Mouse (Mus musculus) inflammation-experienced regulatory T-cells, adult 6 months (primary cell): ENCODE data around the gene Lrrc75b. TPM values are rescaled to one million over a fixed set of nuclear protein-coding genes. Genes with fewer than 3 reads are reported as not detected.
A peak's percentile ranks its signal among the peaks of the same experiment; 100 is the strongest.

ENCODE experiments used
- ATAC-seq: one replicate; pipeline ENCODE4 v1.8.0; 2017
- polyA plus RNA-seq, 3 experiments: library from polyadenylated mRNA; unstranded; fragments of 100-300 nt; shearing (Covaris generic); gene quantifications; one replicate each; pipeline ENCODE4 v1.2.1; 2017

Lrrc75b gene
- polyA plus RNA-seq: 1 to 10 TPM in 1 of 3 experiments, under 1 TPM in 2; 0.16 to 1.7 (median 0.47) TPM

DNA sequence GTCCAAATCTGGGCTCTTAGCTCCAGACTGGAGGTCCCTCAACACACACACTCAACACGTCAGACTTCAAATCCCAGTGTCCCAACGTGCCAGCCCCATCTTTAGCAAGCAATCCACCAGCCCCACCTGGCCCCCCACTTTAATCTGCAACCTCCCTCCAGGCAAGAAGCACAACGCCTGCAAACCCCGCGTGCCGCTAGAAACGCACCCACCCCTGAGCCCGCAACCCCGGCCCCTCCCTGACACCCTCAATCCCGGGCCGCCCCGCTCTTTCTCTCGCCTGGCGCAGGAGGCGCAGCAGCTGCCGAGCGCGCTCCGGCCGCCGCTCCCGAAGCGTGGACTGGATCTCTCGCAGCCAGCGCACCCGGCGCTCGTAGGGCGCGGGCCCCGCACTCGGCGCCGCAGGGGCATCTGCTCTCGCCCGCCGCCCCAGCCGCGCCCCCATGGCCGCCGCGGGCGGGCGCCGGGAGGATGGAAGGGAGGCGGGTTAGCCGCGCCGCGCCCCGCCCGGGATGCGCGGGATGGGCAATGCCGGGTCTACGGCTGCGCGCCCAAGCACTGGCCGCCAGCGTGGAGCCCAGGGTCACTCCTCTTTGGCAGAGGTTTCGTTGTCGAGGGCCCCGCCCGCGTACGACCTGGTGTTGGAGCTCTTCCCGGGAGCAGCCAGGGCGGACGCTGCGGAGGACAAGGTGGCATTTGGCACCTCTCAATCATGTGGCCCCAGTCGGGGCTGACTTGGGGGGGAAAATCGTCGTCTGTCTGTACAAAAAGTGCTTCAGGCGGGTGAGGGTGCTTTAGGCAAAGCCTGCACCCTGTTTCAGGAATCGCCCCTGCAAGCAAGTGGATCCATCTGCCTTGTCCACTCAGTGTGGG, at the start of gene Lrrc75b:
Gene Lrrc75b, minus strand, starts transcription at position 655 of the 873 bp plus-strand sequence.
- ATAC-seq: peak; percentile 59

DNA sequence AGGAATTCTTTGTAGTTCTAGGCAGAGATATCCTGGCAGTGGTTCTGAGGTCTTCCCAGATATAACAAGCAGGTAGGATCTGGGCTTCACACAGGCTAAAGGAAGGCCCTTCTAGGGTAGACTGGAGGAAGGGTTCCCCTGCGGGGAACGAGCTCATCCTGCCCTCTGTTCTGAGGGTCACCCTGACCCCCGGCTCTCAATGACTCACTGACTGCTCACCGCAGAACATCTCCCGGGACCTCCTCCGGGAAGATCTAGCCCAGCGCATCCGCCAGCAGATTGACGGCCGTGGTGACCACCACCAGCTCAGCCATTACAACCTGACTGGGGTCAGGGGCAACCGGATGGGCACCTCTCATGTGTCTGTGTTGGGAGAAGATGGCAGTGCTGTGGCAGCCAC, 48.8 kb upstream of the Lrrc75b start:
- no peak for ATAC-seq

DNA sequence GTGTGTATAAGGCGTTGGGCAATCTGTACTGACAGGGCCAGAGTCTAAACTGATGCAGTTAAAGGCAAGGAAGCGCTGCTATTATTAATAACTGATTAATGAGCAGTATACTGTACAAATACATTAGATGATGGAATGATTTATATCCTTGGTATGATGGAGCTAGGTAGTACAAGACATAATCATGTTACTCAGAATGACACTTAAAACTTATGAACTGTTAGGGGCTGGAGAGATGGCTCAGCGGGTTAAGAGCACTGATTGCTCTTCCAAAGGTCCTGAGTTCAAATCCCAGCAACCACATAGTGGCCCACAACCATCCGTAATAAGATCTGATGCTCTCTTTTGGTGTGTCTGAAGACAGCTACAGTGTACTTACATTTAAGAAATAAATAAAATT, 47.1 kb upstream of the Lrrc75b start:
- no peak for ATAC-seq

DNA sequence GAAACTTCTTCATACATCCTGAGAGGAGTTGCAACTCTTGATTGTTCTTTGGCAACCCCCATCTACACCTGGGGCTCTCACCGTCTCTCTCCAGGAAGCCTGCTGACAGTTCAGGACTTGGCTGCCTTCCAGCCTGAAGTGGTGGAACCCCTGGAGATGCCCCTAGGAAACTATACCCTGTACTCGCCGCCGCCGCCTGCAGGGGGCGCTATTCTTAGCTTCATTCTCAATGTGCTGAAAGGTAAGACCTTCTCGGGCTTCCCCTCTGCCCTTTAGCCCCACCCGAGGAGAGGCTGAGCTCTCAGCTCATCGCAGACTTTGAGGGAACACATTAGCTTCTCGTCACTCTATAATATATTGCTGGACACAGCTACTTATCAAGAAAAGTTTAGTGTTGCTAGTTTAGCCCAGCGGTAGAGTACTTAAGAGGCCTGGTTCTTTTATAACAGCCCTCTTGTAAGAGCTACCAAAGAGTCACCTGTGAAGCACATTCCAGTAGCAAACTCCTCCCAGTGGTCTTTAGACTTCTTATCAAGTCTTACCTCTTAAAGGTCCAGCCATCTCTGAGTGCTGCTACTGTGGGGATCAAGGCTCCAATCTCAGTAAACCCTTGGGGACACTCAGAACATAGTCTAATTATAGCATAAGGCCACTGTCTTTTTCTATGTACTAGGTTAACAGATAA, 45.2 kb upstream of the Lrrc75b start:
- ATAC-seq: no peak

DNA sequence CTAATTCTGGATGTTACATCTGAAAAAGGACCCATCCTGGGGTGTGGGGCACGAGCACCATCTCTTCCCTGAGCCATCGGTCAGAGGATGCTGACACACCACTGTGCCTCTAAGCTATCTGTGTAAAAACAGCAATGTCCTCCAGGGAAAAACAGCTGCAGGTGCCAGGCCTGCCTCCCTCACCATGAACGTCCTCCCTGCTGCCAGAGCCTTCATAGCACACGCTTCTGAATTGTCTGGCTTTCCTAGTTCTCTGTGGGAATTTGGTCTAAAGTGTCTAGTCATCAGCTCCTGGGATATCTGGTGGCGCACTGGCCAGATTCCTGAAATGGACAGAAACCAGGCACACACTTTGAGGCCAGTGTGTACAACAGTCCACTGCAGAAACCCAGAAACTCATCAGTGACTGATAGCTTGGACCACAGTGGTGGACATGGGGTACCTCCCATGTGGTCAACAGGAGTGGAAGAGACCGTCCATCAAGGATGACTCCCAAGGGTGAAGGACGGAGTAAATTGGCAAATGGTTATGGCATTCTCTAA, 40.1 kb upstream of the Lrrc75b start:
- ATAC-seq: no peak

DNA sequence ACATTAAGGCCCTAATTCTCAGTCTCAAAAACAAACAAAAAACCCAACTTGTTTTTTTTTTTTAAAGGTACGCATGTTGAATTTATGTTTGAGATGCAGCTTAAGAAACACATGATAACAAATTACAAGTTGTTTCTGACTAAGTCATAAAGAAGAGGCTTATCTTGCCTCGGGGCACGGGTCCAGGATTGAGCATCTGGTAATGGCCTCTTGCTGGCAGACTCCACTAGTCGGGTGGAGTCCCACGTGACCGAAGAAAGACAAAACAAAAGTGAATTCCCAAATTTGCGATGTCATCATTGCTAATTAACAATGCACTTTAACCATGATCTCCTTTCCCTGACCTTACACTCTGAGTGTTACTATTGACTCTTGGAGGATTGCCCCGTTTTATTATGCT, 35.9 kb upstream of the Lrrc75b start:
- no peak for ATAC-seq

DNA sequence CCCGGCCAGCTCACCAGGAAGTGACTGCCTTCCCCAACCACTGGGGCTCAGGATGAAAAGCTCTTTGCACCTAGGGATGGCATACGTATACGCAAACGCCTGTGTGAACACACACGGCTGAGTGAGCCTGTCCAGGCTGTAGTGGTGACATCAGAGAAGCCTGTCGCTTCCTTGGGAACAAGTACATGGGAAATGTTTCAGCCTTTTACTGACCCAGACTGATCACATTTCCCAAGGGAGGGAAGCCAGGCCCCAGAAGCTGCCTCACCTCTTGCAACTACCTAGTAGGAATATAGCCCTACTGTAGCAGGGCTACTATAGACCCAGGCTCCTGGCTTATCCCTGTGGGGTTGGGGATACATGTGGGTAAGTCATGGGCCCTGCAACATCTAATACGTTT, 32.5 kb upstream of the Lrrc75b start:
- ATAC-seq: no peak

DNA sequence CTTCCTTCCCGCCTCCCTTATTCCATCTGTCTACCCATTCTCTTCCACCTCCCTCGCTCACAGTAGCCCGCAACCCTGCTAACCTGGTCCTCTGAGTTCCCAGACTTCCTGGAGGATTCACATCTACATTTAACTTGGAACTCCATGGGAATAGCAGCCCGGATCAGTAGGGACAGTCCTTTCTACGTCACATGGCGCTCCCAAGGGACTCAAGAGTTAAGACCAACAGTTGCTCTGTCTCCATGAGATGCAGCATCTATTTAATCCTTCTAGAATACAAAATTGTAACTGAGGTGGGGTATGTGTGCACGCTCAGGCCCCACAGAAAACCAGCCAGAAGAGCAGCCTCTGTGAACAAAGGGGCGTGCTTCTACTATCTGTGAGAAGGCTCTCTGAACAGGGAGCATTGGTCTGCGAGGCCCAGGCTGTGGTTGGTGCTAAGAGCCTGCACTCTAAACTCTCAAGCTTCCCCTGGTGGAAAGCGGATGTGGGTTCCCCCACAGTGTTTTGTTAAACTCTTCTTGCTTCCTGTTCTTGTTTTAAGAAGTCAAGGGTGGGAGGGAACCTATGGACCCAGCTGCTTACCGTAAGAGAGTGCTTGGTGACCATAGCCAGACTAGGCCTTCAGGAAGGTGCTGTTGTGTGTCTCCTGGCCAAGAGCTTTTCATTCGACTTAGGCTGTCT, 31.2 kb upstream of the Lrrc75b start:
- ATAC-seq: peak; percentile 99

DNA sequence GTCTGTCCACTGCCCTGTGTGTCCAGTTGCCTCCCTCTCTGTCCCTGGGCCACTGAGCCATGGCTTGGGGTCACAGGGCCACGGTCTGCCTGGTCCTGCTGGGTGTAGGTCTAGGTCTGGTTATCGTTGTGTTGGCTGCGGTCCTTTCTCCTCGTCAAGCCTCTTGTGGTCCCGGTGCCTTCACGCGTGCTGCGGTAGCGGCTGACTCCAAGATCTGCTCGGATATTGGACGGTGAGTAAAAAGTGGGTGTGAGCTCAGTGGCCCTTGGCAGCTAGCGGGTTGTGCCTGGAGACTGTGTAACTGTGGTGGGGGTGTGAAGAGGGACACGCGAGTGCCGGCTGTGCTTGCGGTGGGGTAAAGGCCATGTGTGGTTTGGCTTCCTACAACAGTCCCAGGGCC, 29.5 kb upstream of the Lrrc75b start:
- no peak for ATAC-seq

DNA sequence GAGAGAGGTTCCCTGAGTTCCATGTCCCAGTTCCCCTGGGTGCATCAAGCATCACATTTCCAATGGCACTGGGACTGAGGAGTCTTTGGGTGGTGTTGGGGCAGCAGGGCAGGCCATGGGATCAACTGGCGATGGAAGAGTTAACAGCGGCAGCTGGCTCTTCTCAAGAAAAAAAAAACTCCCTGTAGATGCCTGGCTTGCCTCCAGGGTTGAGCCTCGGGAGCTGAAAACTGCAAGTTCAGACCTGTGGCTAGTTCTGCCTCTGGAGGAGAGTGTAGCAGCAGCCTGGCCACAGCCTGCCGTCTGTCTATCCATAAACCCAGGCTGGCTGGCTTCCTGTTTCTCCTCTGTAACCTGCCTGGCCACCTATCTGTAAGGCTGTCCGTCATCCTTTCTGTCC, 29.0 kb upstream of the Lrrc75b start, which contains the start of gene Ggt5:
Gene Ggt5, plus strand, starts transcription at position 212 of the 400 bp plus-strand sequence.
- no peak for ATAC-seq

DNA sequence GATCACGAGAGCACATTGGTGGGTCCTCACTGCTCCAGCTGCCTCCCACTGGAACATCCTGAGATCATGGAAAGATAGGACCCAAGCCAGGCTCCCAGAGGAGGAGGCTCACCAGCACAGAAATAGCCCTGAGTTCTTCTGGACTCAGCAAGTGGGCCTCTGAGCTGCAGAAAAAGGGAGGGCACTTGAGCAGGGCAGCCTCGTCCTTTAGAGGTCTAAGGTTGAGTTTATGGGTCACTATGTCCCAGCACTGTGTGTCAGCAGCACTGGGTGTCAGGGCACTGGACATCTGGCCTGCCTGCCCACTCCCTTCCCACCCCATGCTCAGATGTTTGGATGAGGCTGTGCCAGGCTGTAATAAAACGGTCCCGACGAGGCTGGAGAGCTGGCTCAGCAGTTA, 28.2 kb upstream of the Lrrc75b start:
- no peak for ATAC-seq

DNA sequence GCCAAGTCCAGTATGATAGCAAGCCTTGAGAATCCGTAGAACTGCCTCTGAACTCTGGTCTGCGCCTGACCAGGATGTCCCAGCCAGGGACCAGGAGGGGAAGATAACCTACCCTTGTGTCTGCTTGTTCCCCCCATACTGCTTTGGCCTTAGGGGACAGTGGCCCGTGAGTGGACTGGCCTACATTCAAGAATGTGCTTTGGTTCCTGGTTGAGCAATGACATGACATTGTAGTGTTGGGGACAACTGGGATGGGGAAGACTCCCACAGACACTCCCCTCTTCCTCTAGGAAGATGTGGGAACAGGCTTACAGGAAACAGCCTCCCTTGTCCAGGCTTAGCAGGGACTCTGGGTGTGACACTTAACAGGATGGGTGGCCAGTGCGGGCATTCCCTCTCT, 27.7 kb upstream of the Lrrc75b start:
- ATAC-seq: no peak

DNA sequence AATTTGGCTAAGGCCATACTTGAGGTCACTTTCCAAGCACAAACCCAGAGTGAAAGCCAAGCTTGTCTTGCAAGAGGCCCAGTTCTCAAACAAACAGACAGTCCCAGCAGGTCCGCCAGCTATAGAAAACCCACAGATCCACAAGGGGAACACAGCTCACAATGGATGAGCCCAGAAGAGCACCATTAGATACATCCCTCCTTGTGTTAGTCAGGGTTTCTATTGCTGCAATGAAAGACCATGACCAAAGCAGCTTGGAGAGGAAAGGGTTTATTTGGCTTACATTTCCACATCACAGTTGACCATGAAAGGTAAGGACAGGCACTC, 26.4 kb upstream of the Lrrc75b start:
- no peak for ATAC-seq

DNA sequence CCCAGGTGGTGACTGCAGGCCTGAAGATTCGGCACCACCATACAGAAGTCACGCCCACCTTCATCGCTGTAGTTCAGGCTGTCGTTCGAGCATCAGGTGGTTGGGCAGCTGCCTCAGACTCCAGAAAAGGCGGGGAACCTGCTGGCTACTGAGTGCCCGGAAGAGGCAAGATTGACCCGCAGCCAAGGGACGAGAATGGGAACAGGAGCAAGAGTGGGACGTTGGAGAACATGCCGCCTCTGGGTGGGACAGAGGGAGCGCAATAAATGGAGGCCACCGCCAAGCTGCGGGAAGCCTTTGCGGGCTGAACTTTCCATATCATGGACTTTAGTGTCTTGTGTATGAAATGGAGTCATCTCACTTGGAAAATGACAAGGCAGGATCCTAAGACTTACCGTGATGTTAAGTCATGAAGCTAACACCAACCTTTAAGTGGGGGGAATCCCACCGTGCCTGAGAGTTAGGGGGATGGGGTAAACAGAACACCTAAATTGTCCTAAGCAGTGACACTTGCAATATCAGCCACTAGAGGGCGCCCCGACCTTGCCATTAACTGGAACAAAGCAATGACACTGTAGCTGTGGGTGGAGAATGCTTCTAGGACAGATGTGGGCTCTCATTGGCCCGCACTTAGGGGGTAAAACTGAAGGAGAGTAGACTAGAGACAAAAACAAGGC, 25.9 kb upstream of the Lrrc75b start:
- peak; percentile 85 for ATAC-seq

DNA sequence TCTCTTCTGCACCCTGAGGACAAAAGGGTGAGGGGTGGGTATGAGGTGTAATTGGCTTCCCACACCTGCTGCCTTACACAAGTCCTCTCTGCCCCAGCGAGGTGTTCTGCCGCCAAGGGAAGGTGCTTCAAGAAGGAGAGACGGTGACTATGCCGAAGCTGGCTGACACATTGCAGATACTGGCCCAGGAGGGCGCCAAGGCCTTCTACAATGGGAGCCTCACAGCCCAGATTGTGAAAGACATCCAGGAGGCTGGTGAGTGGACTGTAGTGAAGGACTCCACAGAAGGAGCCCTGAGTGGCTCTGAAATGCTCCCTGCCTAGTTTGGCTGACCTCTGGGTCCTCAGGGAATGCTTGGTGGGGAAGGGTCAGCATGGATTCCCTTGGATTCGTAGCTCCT, 19.0 kb upstream of the Lrrc75b start:
- no peak for ATAC-seq

DNA sequence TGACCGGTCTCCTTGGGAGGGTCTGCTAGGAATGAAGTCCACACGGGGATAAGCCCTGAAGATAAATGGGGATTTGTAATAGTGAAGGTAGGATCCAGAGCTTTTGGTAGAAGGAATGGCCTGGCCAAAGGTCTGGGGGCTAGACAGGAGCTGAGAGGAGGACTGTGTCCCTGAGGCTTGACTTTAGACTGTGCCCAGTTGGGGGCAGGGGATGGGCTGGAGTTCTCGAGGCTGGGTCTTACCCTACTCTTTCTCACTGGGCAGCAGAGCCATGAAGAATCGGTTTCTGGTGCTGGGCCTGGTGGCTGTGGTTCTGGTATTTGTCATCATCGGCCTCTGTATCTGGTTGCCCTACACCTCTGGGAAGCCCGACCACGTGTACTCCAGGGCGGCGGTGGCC, 13.8 kb upstream of the Lrrc75b start:
- no peak for ATAC-seq

DNA sequence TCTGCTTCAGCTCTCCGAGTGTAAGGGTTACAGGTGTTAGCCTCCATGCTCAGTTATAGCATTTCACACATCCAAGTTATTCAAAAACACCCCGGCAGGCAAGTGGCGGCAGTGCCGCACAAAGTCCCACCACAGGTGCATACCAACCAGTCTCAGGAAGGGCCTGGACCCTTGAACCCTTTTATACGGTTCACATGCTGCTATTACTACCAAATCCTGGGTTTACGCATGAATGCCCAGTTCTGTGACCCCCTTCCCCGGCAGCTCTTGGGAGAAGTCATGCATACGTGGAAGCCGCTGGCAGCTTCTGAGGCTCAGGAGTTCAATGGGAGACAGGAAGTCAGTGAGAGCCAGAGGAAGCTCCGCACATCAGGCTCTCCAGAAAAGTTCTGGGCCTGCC, 13.1 kb upstream of the Lrrc75b start:
- ATAC-seq: no peak

DNA sequence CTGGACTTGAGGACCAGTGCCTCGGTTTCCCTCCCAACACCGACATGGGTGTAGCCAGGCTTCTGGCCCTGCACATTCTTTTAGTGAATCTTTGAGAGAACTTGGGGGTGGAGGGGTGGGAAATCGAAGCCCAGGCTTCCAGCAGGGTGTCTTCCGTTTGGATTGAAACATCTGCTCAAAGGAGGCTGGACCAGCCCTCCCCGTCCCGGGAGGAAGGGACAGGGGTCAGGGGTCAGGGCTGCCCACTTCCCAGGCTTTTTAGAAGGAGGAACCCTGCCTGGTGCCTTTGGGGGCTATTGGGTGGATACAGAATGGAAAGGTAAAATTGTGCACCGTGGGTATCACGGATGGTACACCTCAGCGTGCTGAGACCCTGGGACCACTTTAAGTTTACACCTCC, 11.8 kb upstream of the Lrrc75b start:
- no peak for ATAC-seq

DNA sequence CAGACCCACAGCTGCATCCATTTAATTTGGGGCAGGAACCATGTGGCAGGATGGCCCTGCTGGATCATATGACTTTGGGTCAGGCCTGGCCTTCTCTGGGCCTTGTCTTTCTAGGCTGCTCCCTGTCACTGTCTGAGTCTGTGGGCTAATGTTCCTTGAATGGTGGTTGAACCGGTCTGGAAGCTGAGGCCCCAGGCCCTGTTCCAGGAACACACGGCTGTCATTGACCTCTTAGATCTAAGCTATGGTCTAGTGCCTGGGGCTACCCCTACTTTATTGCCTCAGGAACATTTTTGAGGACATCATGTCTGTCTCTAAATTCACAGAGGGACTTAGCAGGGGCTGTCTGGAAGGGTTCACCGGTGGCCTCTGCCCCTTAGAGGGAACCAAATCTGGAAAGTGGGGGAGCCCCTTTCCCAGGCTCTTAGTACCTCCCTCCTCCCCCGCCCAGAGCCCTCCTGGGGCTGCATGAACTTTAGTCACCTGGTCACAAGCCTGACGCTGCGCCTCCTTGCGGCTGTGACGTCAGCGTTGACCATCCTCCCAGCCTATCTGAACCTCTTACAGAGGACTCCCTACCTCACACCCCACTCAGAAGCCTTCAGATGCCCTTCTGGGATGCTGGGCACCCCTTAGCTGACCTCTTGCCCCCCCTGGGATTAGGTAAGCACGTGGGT, 11.0 kb upstream of the Lrrc75b start:
- no peak for ATAC-seq

DNA sequence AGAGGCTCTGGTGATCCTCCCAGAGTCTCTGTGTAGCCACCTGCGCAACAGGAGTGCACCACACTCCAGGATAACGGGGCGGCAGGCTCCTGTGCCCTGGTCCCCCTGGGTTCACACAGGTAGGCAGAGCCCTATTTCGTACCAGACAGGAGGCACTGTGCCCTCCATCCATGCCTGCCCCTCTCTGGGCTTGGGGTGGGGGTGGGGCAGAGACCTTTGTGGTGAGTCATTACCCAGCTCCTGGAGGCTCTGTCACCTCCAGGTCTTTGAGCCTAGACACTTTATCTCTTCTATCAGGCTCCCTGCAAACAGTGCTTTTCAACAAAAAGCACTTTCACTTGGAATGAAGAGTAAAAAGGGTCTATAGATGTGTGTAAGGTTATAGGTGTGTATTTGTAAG, 8.7 kb upstream of the Lrrc75b start:
- ATAC-seq: no peak

DNA sequence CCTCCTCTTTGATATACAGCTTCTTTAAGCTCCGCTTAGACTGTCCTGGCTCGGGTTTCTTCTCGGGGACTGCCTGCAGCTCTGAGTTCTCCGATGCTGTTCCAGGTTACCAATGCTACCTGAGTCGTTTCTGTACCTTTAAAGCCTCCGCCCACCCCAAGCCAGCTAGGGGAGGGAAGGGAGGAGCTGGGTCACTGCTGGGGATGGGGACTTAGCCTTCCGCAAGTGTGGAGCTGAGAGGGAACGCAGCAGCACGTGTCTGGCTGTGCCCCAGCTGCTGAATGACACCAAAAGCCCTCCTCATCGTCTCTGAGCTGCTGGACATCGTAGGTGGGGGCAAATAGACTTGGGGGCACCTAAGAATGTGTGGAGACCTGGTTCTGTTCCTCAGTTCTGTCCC, 8.3 kb upstream of the Lrrc75b start:
- no peak for ATAC-seq

DNA sequence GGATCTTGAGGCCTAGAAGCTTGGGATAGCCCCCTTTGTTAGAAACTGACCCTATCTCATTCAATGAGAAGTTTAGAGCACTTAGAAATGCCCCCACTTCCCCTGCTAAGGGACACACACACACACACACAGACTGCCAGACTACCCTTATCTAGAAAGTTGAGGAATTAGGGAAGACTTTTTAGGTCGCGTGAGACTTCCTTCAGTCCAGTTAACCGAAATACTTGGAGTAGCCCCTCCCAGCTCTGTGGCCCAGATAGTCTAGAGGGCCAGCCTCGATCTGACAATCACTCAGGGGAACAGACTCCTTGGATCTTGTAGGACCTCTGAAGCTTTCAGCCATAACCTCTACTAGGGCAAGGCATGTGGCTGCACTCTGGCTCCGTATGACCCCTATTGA, 7.9 kb upstream of the Lrrc75b start:
- ATAC-seq: no peak
